Mouse (Mus musculus) right cerebral cortex, postnatal 4 days (tissue): Measurements from ENCODE around the gene Slc39a5.

Source experiments
- DNase-seq: peaks from one replicate; pipeline ENCODE4 v3.0.0-alpha.2; 2022

Slc39a5 gene

DNA sequence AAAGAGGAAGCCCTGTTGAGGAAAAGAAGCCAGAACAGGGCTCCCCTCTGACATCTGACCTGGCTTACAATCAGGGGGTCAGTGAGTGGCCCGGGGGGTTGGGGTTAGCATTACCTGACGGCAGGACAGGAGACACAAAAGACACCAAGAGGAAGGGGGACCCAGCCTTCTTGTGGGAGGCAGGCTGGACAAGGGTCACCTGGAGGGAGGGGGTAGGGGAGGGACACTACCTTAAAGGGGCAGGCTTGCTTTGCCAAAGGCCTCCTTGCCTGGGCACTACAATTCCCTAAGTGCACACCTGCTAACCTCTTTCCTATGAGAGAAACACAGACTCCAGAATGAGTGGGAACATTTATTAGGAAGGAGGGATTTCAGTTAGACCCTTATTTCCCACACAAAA, at the start of gene Slc39a5:
Slc39a5 (minus strand) TSS at position 174 of the 400 bp plus-strand sequence.
- no peak for DNase-seq

DNA sequence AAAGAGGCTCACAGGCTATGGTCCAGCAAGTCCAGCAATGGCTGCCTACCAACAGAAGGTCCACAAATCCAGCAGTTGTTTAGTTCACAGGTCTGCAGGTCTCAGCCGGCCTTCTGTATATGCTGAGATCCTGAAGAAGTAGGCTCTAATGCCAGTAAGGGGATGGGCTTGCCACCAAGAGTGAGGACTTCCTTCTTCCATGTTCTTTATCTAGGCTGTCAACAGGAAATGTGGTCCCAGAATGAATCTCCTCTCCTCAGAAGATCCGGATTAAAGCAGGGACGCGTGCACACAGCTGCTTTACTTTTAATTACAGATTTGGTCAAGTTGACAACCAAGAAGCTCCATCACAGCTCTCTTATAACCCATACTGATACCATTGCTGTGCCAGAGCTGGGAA, 44.4 kb upstream of the Slc39a5 start:
- no peak for DNase-seq

DNA sequence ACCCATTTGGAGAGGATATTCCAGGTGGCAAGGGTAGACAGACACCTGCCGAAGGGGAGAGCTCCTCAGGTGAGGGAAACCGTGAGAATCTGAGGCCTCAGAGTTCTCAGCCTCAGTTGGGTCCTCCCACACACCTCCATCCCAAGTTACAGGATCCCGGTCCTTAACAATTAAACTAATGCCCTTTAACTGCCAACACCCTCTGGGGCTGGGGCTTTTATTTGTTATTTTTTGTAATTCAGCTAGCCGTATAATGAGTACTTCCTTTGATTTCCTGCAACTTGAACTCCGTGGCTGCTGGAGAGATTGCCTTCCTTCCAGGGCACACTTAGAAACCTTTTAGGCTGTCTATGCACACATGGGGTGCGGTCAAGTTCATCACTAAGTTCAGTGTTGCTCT, 43.3 kb upstream of the Slc39a5 start:
- no peak for DNase-seq

DNA sequence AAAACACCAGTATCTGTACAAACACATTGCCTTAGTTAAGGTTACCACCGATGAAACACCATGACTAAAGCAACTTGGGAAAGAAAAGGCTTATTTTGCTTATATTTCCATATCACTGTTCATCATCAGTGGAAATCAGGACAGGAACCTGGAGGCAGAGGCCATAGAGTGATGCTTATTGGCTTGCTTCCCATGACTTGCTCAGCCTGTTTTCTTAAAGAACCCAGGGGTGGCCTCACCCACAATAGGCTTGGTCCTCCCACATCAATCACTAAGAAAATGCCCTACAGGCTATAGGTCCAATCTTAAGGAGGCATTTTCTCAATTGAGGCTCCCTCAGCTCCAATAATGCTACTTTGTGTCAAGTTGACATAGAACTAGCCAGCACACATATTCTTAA, 41.7 kb upstream of the Slc39a5 start:
- no peak for DNase-seq

DNA sequence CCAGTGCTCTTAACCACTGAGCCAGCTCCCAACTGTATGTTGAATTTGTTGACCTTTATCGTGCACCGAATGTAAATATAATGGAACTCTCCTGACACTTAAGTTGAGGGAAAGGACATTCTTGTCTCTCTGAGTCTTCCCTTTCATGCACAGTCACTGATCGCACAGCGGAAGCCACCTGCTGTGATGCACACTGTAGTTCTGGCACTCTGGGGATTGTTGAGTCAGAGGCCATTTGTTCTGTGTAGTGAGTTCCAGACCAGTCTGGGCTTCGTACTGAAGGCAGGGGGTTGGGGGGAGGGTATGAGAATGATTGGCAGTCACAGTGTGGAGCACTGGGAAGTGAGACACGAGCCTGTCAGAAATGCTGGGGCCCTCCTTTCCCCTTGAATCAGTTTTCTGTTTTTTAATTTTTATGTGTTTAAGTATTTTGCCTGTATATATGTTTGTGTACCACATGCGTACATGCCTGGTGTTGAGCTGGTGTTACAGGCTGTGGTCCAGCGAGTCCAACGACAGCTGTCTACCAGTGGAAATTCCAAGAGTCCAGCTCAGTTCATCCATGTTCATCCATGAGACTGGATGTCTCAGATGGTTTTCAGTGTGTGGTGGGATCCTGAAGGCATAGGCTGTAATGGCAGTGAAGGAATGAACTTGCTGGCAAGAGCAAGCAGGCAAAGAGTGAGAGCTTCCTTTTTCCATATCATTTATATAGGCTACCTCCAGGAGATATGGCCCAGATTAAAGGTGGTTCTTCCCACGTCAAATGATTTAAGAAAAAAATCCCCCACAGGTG, 40.5 kb upstream of the Slc39a5 start:
- DNase-seq = no peak

DNA sequence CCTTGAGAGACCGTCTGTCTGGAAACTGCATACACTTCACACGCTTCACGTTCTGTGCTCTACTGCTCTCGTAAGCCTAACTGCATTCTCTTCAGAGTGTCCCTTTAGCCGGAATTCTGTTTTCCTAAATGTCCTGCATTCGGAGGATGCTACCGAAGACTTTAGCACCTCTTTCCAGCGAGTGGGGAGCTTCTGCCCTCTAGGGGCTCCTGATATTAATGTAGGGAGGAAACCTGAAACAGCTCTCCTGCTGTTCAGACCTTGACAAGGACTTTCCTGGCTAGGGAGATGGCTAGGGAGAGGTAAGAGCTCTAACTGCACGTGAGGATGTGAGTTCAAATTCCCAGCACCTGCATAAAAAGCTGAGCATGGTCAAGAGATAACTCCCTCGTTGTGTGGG, 39.4 kb upstream of the Slc39a5 start:
- DNase-seq = no peak

DNA sequence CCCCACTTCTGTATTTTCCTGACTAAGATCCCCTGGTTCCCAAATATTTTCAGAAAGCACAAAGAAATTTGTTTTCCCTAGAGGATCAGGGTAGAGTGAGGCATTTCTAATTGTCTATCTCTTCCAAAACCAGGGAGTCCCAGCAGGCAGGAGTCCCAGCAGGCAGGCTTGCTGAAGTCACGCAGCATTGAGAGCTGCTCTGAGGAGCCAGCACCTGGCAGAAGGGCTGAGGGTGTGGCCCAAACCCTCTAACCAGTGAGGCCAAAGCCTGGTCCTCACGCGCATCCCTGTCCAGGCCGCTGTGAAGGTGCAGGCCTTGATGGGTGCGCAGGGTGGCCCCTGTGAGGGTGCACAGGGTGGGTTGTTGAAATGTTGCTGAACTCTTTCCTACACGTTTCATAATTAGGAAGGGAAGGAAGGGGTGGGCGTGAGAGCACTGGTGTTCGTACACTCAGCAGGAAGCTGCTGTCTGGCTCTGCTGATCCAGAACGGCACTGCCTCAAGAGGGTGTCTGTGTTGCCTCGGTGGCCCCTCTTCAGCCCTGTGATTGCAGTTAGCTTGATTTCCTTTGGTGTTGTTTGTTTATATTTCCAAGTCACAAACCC, 37.7 kb upstream of the Slc39a5 start:
- DNase-seq = no peak

DNA sequence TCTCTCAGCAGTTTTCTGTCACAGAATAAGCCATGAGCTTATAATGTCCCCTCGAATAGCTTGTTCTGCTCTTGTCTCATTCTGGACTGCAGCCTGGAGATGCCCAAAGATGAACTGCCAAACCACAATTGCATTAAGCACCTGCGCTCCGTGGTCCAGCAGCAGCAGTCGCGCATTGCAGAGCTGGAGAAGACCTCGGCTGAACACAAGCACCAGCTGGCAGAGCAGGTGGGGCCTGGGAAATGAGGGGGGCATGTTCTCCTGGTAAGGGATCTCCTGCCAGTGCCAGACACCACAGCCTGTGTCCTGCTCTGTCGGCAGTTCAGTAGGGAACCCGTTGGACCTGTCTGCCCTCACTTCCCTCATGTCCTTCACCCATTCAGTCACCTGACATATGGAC, 35.3 kb upstream of the Slc39a5 start:
- DNase-seq = no peak

DNA sequence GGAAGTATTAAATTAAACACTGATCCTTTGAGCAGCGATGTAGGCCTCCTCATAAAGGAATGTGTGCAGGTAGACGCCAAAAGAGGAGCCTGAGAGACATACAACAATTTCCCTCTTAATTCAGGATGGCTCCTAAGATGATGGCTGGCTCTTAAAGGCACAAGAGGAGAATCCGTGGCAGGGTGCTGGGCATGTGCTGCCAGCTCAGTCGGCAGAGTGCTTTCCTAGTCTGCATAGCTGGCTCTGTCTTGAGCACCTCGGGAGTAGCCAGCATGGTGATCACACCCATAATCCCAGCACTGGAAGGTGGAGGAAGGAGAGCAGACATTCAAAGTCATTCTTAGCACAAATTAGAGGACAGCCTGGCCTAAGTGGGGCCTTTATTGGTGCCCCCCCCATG, 34.8 kb upstream of the Slc39a5 start:
- no peak for DNase-seq

DNA sequence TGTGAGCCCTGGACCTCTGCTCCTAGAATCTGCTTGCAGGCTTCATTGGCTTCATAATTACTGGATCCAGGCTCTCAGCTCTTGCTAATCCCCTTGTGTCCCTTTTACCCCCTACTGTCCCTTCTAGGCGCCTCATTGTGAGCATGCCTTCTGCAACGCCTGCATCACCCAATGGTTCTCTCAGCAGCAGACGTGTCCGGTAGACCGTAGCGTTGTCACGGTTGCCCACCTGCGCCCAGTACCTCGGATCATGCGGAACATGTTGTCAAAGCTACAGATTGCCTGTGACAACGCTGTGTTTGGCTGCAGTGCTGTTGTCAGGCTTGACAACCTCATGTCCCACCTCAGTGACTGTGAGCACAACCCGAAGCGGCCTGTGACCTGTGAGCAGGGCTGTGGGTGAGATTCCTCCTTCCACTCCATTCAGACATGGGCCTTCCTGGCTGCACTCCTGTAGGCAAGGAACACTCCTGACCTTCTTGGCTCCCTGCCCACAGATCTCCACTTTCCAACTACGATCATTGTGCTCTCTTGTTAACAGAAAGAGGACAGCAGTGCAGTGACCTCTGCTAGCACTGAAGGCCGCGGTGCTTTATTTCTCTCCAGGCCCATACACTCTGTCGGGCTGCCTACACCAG, 34.3 kb upstream of the Slc39a5 start:
- no peak for DNase-seq

DNA sequence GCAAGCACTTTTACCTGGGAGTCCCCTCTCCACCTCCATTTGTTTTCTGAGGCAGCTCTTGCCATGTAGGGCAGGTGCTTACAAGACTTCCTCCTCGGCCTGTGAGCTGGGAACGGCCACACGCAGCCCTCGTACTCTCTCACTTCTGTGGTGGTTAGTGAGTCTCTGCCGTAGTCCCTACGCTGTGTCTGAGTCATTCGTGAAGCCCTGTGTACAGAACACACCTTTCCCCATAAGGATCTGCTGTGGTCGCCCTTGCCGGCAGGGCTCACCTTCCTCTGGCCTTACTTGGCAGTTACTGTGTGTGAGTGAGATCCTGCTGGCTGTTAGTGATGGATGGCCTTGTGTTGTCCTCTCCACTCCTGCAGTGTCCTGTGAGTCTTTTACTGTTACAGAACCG, 33.7 kb upstream of the Slc39a5 start:
- DNase-seq = no peak

DNA sequence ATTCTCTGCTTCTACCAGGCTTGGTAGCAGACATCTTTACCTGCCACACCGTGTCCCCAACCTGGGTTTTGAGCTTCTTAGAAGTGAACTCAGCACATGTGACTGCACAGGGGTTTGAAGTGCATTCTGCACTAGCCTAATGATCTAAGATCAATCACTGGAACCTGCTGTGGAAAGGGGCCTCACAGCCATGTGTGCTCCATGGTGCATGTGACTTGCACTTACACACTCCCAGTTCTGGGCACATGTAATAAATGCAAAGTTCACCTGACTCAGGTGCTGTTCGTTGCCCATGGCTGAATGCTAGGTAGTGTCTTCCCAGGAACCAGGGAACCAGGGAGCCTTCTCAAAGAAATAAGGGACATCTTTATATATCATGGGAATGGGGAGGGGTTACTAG, 32.4 kb upstream of the Slc39a5 start:
- DNase-seq = no peak

DNA sequence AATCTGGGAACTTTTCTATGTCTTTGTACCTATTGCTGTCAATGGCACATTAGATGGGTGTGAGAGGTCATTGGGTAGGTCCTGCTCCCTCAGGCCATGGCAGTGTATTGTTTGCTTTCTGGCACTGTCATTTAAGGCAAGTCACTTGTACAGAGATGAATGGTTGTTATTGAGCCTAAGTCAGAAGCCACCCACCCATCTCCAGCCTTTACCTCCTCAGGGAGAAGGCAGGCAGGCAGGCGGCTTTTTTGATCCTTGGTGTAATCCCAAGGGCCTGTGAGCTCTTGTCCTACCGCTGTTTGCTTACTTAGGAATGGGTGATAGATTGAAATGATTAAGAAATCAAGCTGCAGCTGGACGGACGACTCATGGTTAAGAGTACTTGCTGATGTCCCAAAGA, 28.4 kb upstream of the Slc39a5 start:
- DNase-seq = no peak

DNA sequence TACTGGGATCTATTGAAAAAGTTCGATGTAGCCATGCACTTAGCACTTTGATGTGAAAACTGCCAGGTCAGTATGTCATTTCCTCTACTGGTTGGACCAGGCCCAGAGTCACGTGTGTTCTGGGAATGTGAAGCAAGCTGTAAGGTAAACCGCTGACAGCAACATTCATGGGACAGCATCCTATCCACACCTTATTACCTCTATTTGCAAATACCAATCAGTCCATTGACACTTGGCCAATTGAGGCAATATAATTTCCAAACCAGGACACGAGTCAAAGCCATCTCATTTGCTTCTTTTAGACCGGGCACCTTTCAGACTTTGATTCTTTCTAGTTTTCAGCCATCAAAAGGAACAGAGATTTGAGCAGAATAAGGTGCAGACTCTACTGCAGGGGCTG, 28.0 kb upstream of the Slc39a5 start:
- no peak for DNase-seq

DNA sequence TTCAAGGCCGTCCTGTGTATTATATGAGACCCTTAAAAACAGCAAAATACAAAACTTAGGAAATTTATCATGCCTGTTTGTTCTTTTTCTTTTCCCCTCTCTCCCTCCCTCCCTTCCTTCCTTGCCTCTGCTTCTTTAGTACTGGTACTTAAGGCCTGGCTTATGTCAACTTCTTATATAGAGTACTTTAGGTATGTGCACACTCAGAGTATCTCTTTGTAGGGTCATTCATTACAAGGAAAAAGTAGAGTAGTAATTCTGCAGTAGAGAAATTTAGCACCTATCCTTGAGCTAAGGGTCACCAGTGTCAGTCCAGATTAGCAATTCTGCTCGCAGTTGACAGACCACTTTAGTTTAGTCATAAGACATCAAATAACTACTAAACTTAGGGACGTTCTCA, 24.2 kb upstream of the Slc39a5 start:
- no peak for DNase-seq

DNA sequence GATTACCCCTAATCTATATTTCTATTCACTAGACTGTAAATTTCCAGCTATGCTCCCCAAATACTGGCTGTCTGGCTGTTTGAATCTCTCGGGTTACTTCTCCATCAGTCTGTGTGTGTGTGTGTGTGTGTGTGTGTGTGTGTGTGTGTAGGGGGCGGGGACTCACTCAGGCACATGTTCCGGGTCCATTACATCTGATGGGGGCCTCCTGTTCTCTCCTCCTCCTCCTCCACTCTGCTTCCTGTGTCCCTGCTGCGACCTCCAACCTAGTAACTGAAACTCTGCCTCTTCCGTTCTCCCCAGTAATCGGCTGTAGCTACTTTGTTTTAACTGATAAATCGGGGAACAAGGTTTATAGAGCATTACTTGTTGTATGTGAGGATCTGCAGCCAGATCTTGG, 23.6 kb upstream of the Slc39a5 start:
- DNase-seq = no peak

DNA sequence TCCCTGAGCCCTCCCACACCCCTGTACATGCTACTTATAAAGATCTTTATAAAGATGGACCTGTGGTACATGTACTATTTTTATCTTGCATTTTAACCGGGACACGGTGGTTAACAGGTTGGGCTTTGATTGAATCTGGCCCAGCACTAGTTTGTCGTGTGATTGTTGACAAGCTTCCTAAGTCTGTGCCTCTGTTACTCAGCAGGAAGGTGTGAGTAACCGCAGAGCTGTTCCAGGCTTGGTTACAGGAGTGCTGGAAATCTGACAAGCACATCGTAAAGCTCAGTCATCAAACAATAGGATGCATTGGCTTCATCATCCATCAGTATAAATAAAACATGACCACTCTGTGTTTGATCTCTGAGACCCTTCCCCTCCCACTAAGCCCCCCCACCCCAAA, 21.4 kb upstream of the Slc39a5 start:
- DNase-seq = no peak

DNA sequence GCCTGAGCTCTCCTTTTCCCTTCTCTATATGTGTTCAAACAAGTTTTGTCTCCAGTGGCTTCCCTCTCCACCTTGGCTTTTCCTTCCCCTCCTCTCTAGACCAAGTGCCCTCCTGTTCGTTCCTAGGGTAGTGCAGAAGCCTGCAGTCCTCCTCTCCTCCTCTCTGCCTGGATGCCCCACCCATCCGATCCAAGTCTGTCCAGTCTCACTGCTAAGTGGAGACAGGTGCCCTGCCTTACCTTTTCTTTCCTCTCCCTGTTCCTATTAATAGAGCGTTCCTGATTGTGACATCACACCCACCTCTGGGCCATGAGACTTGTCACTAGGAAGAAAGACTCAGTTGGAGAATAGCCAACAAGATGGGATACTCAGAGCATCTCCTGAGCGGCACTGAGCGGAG, 13.8 kb upstream of the Slc39a5 start:
- no peak for DNase-seq

DNA sequence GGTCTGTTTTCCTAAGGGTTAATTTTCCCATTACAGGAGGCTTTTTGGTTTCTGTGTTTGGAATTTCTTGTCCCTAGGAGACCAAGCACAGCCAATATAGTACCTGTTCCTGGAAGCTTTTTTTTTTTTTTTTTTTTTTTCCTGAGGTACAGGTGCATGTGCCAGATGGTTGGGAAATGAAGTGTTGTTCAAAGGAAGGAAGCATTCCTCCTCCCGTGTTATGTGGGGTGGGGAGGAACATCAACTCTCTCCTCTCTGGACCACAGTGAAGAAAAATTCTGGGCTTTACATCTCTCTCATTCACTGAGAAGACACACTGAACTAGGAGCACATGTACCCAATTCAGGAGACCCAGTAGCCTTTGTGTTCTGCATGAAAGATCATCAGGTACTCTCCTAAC, 12.0 kb upstream of the Slc39a5 start:
- no peak for DNase-seq

DNA sequence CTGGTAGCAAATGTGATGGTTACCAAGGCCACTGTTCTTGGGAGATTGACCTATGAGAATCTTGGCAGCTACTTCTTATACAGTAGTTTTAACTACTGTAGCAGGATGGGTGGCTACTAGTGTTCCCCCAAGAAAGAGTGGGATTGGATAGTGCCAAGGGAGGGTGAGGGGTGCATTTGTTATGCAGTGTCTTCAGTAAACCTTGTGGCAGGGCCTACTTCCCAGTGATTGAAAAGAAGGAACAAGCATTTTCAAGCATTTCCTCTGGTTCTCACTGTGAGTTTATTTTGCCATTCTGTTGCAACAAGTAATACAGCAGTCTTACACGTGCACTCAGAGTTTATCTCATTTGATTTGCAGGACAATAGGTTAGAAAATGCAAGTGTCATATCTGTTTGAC, 11.5 kb upstream of the Slc39a5 start:
- DNase-seq = no peak

DNA sequence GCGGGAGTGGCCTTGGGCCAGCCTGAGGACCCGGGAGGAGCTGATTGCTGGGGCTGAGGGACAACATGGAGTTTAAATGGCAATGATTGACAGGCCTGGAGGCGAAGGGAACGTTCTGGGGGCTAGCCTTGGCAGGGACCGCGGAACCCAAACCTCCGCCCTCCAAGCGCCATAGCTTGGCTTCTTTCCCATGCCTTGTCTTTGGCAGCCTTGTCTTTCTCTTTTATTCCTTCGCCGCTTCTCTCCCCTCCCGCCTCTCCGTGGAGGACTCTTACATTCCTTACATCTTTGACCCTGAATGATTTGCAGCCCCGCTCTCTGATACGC, 11.0 kb upstream of the Slc39a5 start:
- DNase-seq = no peak

DNA sequence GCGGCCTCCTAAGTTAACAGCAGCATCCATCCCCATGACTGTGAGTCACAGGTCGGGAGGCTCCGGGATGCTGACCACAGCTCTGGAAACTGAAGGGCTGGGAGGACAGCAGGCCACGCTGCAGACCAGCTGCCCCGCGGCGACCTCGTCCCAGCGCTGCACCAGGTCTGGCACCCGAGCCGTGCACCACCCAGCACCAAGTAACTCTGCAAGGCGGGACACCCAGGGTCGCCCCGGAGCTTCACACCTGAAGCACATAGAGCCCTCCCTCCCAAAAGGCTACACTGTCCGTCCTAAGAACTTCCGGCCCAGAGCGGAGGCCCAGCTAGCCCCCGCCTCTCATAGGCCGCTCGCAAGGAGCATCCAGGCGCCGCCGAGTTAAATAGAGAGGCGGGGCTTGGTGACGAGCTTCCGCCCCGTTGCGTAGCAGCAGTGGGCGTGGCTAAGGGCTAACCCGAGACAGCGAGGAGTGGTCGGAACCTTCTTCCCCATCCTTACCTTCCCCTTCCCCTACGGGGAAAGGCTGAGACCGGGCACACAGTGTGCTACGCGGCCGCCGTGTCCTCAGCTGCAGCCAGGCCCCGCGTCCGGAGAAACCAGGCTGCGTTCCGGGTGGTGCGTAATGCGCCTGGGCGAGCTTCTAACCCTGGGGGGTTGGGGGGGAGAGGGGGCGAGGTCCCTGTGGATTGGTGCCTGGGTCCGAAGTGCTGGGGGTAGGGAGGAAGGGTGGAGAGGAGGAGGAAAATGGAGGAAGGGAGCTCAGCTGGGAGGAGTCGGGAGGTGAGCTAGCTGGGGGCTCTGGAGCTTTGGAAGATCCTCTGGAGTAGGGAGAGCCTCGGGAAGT, 10.4 kb upstream of the Slc39a5 start, which contains the start of the genes Nabp2 and Rnf41:
Nabp2 (minus strand) TSS at position 282 of the 844 bp plus-strand sequence.
Rnf41 (plus strand) TSS at position 447 of the 844 bp plus-strand sequence.
- DNase-seq = peak; percentile 94

DNA sequence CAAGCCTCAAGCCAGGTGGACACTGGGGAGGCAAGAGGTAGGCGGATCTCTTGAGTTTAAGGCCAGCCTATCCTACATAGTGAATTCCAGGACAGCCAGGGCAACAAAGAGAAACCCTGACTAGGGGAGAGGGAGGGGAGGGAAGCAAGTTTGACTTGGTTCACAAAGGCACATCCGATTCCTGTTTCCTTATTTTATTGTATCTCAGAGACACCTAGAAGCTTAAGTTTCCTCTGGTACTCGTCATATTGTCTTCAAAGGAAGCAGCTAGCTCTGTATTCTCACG, 9.5 kb upstream of the Slc39a5 start:
- no peak for DNase-seq
